Mouse (Mus musculus) 416B (cell line): ENCODE results near the gene March1.

Experiments
- DNase-seq: peaks from one replicate; pipeline ENCODE4 v3.0.0; 2011; ENCODE audit warnings: low read depth

The March1 gene

DNA sequence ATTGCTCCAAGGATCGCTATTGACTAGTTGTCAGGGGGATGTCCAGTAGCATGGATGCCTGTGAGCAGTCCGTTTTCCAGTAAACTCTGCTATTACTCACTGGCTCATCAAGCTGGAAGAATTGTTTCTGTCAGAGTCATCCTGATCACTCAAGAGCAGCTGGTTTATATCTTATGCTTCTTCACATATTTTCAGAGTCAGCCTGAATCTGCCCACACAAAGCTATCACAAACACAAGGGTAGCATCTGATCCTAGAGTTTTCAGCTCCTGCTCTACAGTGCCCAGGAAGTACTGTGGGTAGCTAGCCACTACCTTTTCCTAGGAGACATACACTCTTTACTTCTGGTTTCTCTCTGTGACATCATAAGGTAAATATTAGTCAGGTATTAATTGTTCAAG is 405.1 kb downstream of the March1 start:
- no peak for DNase-seq

DNA sequence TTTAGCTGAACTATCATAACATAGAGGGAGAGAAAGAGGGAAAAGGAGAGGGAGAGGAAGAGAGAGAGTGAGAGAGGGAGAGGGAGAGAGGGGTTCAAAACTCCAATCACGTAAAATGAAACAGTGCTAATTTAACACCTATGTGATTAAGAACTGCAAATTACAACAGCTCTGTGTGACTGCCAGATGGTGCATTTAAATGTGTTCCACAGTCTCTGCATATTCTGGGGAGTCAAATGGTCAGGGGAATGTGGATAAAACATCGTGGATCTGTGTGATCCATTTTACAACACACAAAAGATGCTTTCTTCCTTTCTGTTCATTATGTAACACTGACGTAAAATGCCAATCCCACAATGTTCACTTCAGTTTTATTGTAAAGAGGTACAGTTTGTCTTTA is 416.0 kb downstream of the March1 start:
- DNase-seq: no peak

DNA sequence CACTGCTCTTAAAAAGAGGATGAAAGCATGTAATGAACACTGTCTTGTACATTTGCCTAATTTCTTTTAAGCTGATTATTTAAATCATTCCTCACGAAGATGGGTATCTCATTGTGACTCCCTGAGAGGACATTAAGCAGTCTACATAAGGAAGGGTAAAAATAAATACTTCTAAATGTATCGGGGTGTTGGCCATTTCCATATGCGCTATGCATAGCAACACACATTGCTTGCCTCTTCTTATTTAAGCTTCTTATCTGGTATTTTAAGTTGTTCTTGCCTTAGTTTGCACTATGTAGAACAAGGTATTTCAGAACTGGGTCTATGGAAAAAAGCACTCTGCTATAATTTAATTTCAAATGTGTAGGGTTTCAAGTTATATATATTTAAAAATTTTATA is 416.7 kb downstream of the March1 start:
- no peak for DNase-seq

DNA sequence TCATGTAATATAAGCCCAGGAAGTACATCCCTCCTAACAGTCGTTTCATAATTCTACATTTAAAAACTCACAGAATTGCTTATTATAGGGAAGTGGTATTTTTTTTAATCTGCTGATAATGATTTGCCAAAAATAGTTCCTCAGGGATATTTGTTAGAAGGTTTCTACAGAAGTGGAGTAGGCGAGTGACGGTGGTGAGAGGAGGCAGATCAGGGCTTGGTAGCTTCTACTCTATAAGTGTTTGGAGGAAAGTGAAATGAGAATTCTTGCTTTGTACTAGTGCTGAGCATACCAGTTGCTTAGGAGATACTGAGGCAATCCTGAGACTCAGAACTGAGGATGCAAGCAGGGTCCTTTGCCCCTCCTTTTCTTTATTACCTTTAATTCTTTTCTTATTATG is 476.5 kb downstream of the March1 start:
- no peak for DNase-seq

DNA sequence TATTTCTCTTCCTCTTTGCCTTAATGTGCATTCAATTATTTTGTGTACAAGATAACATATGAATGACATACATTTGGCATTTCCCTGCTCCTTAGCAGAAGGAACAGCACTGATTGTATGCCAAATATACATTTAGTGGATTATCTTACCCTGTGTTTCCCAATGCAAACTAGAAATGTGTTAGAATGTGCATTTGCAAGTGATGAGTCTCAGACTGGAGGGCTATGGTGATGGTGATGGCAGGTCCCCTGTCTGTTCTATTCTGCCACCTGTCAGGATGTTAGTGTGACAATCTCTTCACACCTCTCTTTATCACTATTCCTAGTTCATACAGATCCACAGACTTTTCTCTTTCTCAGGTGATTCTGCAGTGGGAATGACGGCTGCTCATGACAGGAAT is 480.4 kb downstream of the March1 start:
- DNase-seq: no peak

DNA sequence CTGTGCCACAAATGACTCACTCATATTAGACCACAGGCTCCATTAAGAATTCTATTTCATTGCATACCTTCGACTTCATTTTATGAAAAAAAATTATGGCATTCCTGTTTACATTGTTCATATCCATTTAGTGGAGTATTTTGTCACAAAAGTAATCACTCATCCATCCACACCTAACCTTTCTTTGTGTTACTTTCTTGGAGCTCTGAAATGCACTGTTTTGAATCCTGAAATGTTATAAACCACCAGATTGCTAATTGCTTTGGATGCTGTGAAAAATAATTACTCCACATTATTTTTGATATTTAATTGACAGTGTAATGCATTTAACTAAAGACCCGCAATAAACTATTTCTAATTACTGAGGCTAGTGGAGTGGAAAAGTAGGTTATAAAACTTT is 501.6 kb downstream of the March1 start:
- no peak for DNase-seq

DNA sequence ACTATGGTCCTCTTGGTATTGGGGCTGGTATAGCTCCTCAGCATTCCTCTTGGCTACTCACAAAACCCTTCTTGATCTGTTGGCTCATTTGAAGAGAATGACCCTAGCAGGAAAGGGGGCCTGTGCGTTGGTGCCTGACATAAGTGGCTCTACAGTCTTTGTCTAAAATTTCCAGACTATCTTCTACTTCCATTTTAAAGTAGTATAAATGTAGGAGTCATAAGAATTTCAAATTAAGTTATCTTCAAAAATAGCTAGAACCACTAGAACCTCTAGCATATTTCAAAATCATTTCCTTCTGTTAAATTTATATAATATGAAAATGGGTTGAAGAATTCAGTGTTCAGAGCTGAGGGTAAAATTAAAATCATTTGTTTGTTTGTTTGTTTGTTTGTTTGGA is 541.9 kb downstream of the March1 start:
- no peak for DNase-seq

DNA sequence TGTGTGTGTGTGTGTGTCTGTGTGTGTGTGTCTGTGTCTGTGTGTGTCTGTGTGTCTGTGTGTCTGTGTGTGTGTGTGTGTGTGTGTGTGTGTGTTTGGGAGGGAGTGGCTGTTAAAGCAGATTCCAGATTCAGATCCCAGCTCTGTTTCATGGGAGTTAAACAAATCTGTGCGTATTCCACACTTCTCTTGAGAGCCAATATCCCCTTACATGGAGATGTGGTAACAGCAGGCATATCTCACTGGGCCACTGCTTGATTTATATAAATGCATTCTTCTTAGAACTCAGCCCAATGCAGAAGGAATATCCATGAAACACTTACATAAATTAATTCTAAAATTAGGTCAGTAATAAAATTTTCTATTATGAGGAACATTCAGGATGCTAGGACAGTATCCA is 549.1 kb downstream of the March1 start:
- no peak for DNase-seq

DNA sequence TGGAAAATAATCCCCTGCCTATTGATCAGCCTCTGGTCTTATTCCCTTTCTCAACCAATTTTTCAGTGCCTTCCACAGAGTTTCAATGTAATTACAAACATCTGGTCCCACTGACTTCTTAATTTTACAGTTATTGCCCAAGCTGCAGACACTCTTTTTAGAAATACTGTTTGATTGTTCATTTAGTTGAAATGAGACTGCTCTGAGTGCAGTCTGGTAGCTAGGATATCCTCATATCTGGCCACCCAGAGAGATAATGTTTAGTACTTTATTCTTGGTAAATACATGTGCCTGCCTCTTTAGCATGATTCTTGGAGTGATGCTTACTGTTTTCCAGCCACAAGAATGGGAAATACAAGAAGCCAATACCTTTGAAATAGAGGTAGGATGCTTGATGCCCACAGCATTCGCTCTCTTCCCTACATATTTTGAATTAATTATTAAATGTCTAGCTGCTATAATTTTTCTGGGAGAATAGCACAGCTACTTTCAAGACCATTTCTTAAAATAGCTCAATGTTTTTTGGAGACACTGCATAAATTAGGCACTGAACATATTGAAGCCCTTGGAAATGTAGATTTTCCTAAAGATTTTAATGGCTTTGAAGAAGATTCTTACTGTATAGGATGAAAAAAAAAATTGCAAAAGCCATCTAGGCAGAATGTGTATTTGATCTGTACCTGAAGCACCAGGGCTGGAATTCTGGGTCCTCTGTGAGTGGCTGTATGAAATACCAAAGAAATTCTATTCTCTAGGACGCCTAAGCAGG is 549.9 kb downstream of the March1 start:
- DNase-seq: no peak

DNA sequence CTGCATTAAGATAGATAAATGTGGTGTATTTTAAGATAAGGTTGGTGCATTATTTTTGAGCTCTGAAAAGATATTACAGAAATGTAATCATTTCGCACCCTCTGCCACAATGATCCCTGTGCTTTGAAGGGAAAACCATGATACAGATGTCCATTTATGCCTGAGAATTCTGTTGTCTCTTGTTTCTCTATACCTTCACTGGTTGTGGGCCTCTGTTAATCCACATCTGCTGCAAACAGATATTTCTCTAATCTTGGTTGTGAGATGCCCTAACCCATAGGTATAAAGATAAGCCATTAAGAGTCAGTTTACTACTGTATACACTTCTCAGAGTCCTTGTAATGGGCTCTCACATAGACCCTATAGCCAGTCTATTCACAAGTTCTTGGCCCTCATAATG is 561.6 kb downstream of the March1 start:
- no peak for DNase-seq

DNA sequence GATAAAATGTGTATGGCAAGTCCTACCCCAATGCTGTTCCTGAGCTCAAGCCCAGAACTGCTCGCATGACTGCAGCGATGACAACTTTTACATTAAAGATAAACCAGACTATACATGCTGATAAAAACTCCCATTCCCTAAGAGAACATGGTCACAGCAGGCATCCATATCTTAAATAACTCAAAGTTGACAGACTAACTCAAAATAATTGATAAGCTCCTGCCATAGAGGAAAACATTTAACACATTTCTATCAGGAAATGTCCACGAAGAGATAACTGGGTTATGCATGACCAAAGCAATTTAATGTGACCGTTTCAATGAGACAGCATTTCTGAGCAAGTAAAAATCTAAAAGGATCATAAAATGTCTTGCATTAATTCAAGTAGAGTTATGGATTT is 563.6 kb downstream of the March1 start:
- DNase-seq: no peak

DNA sequence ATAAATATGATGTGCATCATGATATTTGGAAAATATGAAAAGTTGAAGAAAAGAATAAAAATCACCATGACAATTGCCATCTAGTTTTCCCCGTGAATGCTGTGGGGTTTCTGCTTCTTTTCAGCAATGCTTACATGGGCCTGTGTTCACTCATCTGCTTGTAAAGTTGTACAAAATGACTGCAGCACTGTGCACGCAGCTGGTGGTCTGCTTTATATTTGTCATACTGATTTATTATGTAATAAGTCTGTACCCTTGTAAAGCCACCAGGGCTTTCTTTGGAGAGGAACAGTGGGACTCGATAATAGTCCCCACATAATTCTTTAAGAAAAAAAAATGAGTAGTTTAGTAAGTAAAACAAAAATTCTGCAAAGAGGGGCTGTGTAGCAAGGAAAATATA is 564.6 kb downstream of the March1 start:
- DNase-seq: no peak

DNA sequence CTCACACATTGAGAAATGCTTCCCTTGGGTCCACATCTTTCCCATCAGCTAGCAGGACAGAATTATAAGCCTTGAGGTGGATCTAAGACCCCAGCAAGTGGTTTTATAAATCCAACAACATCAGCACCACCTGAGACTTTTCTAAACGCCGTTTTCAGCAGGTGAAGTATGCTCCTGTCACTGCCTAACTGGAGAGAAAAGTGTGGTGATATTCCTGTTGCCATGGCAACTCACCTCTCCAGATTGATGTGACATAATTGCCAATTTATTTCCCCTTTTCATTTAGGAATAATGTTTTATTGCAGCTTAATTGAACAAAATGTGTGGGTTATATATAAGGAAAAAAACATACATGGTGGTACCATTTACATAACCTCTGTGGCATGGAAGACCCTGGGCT is 565.8 kb downstream of the March1 start:
- DNase-seq: no peak

DNA sequence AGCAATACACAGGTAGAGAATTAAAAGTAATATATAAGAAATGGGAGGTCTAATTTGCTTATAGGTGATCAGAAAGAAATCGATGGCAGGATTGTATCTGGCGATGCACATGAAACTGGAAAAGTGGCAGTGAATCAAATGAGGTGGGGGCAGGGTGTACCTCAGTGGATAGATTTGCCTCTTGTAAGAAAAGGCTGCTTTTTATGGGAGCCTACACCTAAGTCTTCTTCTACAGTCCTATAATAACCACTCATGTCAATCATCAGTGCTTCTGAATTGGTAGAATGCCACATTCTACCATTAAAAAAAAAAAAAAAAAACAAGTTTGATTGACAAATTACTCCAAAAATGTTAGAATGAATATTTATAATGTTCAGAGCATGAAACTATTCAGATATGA is 567.5 kb downstream of the March1 start:
- DNase-seq: no peak

DNA sequence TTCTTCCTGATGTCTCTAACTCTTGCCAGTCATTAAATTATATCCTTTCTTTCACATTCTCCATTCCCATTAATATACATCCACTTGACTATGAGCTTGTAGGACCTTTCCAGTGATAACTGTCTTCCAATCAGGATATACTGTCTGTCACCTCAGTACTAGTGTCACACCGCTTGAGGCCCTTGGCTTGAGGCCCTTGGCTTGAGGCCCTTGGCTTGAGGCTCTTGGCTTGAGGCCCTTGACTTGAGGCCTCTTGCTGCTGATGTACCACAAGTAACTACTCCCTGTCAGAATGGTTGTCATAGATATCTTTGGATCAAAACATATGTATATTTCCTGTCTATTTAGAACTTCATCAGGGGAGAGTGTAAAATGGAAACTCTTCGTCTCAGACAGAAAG is 576.7 kb downstream of the March1 start:
- no peak for DNase-seq

DNA sequence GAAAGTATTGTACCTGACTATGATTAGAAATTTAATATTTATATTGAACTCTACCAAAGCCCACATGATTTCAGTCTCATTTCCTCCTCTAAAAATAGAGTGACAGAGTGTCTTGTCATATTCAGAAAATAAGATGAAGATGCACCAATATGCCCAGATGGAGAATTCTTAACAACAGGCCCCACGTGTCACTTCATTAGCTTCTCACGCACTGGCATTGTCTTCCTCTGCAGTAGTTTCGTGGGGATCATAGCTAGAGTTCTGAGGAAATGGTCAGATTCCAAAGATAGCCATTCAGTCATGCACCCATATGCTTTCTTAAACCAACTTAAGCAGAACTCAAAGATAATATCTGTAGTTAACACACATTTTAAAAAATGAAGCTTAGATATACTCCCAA is 582.5 kb downstream of the March1 start:
- DNase-seq: no peak

DNA sequence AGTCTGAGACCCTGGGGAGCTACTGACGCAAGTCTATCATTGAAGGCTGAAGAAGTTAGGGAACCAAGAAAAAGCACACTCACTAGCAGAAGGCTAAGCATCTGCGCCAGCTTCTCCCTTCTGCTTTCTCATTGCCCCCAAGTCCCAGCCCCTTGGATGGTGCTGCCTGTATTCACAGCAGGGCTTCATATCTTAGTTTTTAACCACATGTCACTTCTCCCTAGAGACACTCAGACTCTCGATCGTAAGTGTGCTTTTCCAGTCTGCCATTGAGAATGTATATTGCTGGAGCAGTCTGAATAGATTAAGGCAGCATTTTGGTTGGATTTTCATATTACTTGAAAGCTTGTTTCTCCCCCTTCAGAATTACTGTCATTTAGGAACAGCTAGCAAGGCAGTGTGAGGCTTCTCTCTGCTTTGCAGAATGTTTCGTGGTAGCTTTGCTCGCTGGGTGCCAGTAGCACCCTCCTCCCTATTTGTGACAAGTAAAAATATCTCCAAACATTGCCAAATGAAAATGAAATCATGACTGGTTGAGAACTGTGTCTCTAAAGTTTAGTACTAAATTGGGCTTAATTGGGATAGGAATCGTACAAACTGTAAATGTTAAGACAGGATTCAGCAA is 586.2 kb downstream of the March1 start:
- no peak for DNase-seq

DNA sequence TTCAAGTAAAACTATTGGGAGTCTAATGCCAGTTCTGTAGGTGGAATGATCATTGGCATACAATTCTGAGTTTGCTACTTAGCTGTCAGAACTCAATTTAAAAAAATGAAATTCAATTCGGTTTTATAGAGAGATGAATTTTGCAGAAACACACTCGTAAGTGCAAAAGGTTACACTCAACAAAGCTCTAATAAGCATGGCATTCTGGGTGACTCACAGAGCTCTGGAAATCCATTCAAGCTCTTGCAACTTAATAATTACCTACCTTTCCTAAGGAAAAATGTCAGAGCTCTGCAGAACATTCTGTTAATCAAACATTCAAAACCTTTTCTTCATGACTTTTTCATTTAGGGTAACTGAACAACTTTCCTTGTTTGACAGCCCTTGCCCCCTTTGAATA is 591.9 kb downstream of the March1 start:
- no peak for DNase-seq

DNA sequence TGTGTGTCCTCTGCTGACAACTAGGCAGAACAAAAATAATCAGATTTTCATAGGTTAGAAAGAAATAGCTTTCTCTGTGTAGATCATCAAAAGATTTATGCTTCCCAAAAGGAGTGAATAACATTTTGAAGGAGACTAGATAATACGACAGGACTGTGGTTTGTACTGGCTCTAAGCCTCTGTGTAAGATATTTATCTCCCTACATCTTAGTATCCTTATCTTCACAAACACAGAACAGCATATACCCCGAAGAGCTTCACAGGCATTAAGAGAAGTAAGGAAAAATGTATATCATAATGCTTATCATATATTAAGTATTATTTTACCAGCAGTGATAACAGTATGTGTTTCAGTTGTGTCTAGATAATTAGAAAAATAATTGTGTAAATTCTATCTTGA is 592.6 kb downstream of the March1 start:
- DNase-seq: no peak

DNA sequence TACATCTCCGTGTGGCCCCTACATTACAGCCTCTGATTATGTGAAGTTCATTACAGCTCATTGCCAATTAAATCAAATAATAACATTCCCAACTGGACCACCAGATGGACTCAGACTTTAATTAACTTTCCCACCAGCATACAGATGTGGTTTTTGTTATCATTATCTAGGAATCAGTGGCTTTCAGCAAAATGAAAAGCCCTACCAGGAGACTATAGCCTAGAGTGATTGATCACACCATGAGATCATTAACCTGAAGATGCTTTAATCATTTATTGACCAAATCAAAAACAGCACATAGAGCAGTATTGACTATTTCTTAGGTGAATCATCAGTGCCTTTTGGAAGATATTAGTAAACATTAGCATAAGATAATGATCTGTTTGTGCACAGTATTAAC is 602.3 kb downstream of the March1 start:
- no peak for DNase-seq

DNA sequence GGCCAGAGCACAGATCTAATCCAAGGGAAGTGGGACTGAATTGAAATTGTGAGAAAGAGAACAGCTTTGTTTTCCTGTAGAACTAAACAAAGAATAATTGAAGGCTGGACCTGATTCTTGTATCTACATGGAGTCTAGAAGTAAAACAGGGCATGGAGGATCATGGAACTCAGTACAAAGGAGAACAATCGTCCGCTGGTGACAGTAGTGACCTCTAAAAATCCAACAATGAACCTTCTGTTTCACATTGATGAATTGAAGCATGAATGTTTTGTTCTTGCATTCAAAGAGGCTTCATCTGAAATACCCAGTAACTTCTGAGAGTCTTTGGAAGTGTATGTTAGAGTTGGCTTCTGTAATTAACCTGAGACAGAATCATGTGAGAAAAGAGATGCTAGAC is 612.2 kb downstream of the March1 start:
- no peak for DNase-seq

DNA sequence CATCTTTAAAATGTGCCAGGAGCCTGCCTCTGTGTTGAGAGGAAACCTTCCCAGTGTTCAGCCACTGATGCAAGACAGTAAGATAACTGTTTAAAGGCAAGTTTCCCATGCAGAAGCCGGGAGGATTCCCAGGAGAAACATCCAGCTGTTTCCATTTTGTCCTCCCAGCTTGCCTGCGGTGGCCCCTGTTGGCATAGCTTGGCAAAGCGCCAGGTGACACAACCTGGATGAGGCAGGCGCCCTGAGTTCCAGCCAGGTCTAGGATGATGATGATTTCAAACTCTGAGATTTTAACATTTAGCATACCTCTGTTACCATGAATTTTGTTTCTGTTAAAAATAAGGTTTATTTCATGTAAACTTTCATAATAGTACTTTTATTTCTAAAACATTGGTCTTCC is 651.8 kb downstream of the March1 start:
- DNase-seq: no peak

DNA sequence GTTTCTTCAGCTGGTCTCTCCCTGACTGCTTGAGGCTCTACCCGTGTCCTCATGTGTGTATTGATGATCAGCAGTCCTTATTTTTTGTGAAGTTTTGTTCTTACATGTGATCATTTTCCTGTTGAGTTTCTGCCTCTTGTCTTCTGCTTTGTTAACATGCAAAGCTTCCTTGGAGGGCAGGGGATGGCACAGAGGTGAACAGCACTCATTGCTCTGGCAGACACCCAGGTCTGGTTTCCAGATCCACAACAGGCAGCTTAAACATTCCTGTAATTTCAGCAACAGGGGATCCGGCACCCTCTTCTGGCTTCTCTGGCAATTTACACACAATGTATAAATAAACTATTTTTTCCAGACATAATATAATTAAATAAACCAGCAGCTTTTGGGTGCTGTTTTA is 652.4 kb downstream of the March1 start:
- DNase-seq: no peak

DNA sequence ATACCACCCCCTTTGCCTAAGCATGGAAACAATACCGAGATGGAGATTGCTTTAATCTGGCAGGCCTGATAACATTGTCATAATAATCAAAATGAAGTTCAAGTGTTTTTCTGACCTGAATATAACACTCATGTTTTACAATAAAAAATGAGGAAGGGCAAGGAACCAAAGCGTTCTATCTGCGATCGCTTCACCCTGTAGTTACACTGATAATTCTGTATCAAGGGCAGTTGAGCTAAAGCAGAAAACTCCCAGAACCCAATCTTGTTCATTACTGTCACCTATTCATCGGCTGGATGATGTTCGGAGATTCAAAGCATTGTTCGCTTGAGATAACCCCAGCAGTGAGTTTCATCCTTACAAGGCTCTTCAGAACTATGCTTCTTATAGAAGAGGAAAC is 700.1 kb downstream of the March1 start:
- no peak for DNase-seq
